Mouse (Mus musculus) bone marrow, adult 2 months (tissue): Measurements from ENCODE around the gene Stn1. TPM values are rescaled to one million over a fixed set of nuclear protein-coding genes. Genes with fewer than 3 reads are reported as not detected.

Source experiments
- H3K27ac ChIP-seq: fragments of 200-500 bp; 2 replicates; pipeline ENCODE4 v1.5.1; 2012; ENCODE audit warnings: low read depth, mild to moderate bottlenecking, control low read depth, inconsistent platforms, low read length; ENCODE audit not compliant: control insufficient read depth, poor library complexity, insufficient read depth
- H3K4me1 ChIP-seq: fragments of 200-500 bp; 2 replicates; pipeline ENCODE4 v1.6.1; 2011; ENCODE audit warnings: low read length; ENCODE audit not compliant: control insufficient read depth, insufficient read depth
- H3K4me3 ChIP-seq: fragments of 200-500 bp; replicated peaks from 2 replicates; pipeline ENCODE3; 2011; ENCODE audit warnings: mild to moderate bottlenecking, low read depth, low read length, control low read depth; ENCODE audit not compliant: control insufficient read depth
- CTCF ChIP-seq: fragments of 200-500 bp; IDR thresholded peaks from 2 replicates; pipeline ENCODE4 v1.5.1; 2011; ENCODE audit warnings: low read length, control low read depth; ENCODE audit not compliant: control insufficient read depth, insufficient read depth
- POLR2A ChIP-seq: fragments of 200-500 bp; IDR thresholded peaks from 2 replicates; pipeline ENCODE4 v1.6.1; 2011; ENCODE audit warnings: low read depth, mild to moderate bottlenecking, control low read depth, low read length, borderline replicate concordance; ENCODE audit not compliant: control insufficient read depth
- WGBS: fragments of 180-500 bp; shearing (Covaris S2); methylation state at CpG from one replicate; pipeline ENCODE4 v1.1.7; 2018; 5-methylcytosine and 5-hydroxymethylcytosine counted together
- polyA plus RNA-seq: library from polyadenylated mRNA; stranded (reverse); fragments of >200 nt; gene quantifications from 2 replicates; pipeline ENCODE4 v1.2.4, GENCODE M21; 2011; ENCODE audit warnings: low replicate concordance; ENCODE audit not compliant: missing spikeins, insufficient read depth, insufficient read length

The Stn1 gene
- polyA plus RNA-seq, 1 experiment, result 19.1 TPM

DNA sequence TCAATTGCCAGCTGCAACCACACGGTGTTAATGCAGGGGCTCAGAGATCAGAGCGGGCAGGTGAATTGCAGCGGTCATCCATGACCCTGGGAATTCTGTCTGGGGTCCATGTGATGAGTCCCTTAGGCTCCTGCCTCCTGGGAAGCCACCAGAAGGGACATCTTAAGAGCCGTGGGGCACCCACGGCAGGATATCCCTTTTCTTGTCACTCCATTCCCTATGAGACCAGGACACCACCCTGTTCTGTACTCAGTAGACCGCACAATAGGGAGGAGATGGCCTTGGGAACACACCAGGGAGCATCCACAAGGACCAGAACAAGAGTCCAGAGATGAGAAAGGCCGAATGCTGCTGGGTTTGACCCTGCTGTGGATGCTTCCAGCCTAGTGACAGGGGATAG, 84.0 kb downstream of the Stn1 start:
- H3K4me1 ChIP-seq, result peaks cover under 1% of the 10 kb centered on the region
- WGBS, result 80% methylated on average over 7 of the region's 7 CpGs
- no peak for TF ChIP-seq CTCF
- TF ChIP-seq POLR2A, result no peak
- H3K27ac ChIP-seq, result no peak overlapping the region; the same call in 1 of the 2 replicates
- H3K4me3 ChIP-seq, result no peak overlapping the region

DNA sequence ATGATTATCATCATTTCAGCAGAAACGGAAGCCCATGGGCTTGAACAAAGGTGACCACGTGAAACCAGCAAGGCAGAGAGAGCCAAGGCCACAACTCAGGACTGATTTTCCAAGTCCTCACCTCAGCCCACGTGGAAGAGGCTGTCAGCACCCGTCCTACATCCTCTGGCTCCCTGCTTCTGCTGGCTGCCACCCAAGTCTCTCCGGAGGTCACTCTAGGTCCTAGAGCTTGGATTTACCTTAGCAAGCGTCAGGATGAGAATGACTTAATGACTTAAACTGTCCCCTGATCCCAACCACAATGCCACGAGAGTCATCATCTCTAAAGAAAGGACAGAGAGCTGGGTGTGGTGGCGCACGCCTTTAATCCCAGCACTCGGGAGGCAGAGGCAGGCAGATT, 84.6 kb downstream of the Stn1 start:
- H3K27ac ChIP-seq, result no peak overlapping the region
- no peak overlapping the region for H3K4me3 ChIP-seq
- 80% methylated on average over 10 of the region's 10 CpGs for WGBS
- TF ChIP-seq CTCF, result no peak
- no peak for TF ChIP-seq POLR2A
- H3K4me1 ChIP-seq, result peaks cover 1% of the 10 kb centered on the region

DNA sequence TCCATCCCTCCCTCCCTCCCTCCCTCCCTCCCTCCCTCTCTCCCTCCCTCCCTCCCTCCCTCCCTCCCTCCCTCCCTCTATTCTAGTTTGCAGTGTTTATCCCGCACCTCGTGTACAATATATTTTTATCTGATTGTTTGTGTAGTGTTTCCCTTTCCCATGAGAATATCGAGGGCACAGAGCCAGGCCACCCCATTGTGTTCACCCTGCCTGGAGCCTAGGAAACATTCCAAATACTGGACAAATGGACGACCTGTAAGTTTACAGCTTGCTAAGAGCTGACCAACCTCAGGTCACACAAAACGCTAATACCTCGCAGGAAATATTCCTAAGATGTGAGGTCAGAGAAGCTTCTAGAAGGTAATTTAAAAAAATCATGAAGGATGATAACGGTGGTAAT, 85.1 kb downstream of the Stn1 start:
- 75% methylated on average over 7 of the region's 7 CpGs for WGBS
- no peak overlapping the region for H3K4me3 ChIP-seq
- TF ChIP-seq POLR2A (no peak), CTCF (no peak)
- no peak overlapping the region for H3K27ac ChIP-seq
- peaks cover 1% of the 10 kb centered on the region for H3K4me1 ChIP-seq

DNA sequence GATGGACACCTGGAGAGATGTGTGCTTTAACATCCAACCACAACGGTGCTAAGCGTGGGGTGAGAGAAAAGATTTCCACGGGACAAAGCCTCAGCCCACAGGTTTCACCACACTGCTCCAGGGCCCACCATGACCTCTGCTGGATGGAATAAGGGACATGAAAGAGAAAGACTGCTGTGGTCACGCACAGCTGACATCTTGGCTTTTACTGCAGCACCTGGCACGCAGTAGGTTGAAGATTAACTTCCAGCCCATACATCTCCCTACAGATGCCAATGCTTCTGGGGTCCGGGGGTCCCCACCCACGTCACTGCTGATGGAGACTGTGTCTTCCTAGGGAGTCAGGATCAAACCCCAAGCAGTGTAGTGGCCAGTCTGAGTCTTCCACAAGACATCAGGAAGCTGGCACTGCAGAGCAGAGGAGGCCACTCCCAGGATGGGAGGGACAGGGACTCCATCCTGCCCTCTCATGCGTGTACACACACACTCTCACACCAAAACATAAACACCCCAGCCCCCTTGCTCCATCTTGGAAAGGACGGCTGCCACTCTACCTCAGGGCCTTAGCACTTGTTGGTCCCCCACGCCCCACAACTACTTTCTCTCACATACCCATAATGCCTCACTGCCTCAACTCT, 85.7 kb downstream of the Stn1 start:
- WGBS, result 71% methylated on average over 10 of the region's 10 CpGs
- no peak for TF ChIP-seq CTCF
- TF ChIP-seq POLR2A, result no peak
- peaks cover 1% of the 10 kb centered on the region for H3K4me1 ChIP-seq
- no peak overlapping the region for H3K4me3 ChIP-seq
- peak overlapping the region; percentile 16; the same call in 1 of the 2 replicates for H3K27ac ChIP-seq

Other genes starting within 250 kb of the Stn1 start
- gene Sh3pxd2a, start 73.1 kb downstream of the Stn1 start, polyA plus RNA-seq, result 6.3 and 8.3 TPM in 2 replicates
- gene Slk, start 42.2 kb upstream of the Stn1 start, polyA plus RNA-seq, result 40.1 and 54.3 TPM in 2 replicates
- gene Col17a1, start 154.6 kb upstream of the Stn1 start, polyA plus RNA-seq, result not detected in 2 replicates
- 35.6 and 53.0 TPM in 2 replicates for gene Sfr1, start 194.2 kb upstream of the Stn1 start, polyA plus RNA-seq